Mouse (Mus musculus) hindbrain, embryonic 10.5 days (tissue): ENCODE data around the gene Slc9a6. TPM values are rescaled to one million over a fixed set of nuclear protein-coding genes. Genes with fewer than 3 reads are reported as not detected.

Experiments
- DNase-seq: peaks from one replicate; pipeline ENCODE4 v3.0.0-alpha.2; 2017; ENCODE audit warnings: low spot score
- H3K27ac ChIP-seq: fragments of 300-500 bp; sonication (generic); 2 replicates; pipeline ENCODE4 v1.5.1; 2016; ENCODE audit warnings: mild to moderate bottlenecking, moderate library complexity
- H3K27me3 ChIP-seq: fragments of 300-500 bp; sonication (generic); 2 replicates; pipeline ENCODE4 v1.6.1; 2016; ENCODE audit warnings: mild to moderate bottlenecking; ENCODE audit not compliant: poor library complexity, insufficient read depth, severe bottlenecking
- H3K36me3 ChIP-seq: fragments of 300-500 bp; sonication (generic); 2 replicates; pipeline ENCODE4 v1.6.1; 2016; ENCODE audit warnings: mild to moderate bottlenecking, moderate library complexity
- H3K4me1 ChIP-seq: fragments of 300-500 bp; sonication (generic); replicated peaks from 2 replicates; pipeline ENCODE4 v1.6.1; 2016; ENCODE audit warnings: mild to moderate bottlenecking
- H3K4me3 ChIP-seq: fragments of 300-500 bp; sonication (generic); 2 replicates; pipeline ENCODE4 v1.5.1; 2016; ENCODE audit warnings: mild to moderate bottlenecking, moderate library complexity
- H3K9me3 ChIP-seq: fragments of 300-500 bp; sonication (generic); 2 replicates; pipeline ENCODE4 v1.6.1; 2016; ENCODE audit warnings: mild to moderate bottlenecking, moderate library complexity
- WGBS: fragments of 180-500 bp; shearing (Covaris S2); methylation state at CpG from one replicate; pipeline ENCODE4 v1.1.7; 2016; 5-methylcytosine and 5-hydroxymethylcytosine counted together
- polyA plus RNA-seq: library from polyadenylated mRNA; unstranded; fragments of >200 nt; fragmentation: Nextera tagmentation; extraction: Ambion mirVana; gene quantifications from 2 replicates; pipeline ENCODE4 v1.2.1, GENCODE M21; 2016

Slc9a6 gene
- polyA plus RNA-seq, 1 experiment from 2014 or later = 15.6 TPM

- 84% methylated on average over 1 of the region's 1 CpGs for WGBS
Measured at GRCm38 (mm10) chrX:56712666-56713065, 103.1 kb downstream of the Slc9a6 start.

More at GRCm38 (mm10) chrX:56712666-56713065, 103.1 kb downstream of the Slc9a6 start:
- H3K9me3 ChIP-seq = no peaks in the 10 kb centered on the region
- DNase-seq = no peak
- no peaks in the 10 kb centered on the region for H3K36me3 ChIP-seq
- no peaks in the 10 kb centered on the region for H3K4me1 ChIP-seq
- no peak overlapping the region for H3K27ac ChIP-seq
- no peaks in the 10 kb centered on the region for H3K27me3 ChIP-seq
- H3K4me3 ChIP-seq = no peak overlapping the region

Other genes starting within 250 kb of the Slc9a6 start
- gene Smim10l2a, start 235.2 kb upstream of the Slc9a6 start, polyA plus RNA-seq = 4.1 and 4.5 TPM in 2 replicates
- 0.57 and 1.3 TPM in 2 replicates for gene Gm2174, start 161.8 kb upstream of the Slc9a6 start, polyA plus RNA-seq
- 19.4 and 23.9 TPM in 2 replicates for gene Ints6l, start 154.9 kb upstream of the Slc9a6 start, polyA plus RNA-seq
- gene Gm10477, start 85.0 kb upstream of the Slc9a6 start, polyA plus RNA-seq = not detected in 2 replicates
- not detected in 2 replicates for gene Gm648, start 60.2 kb upstream of the Slc9a6 start, polyA plus RNA-seq
- gene Mmgt1, start 11.7 kb upstream of the Slc9a6 start, polyA plus RNA-seq = 38.9 and 39.6 TPM in 2 replicates
- gene Fhl1, start 122.0 kb downstream of the Slc9a6 start, polyA plus RNA-seq = 81.0 and 87.1 TPM in 2 replicates
- 2.1 and 2.4 TPM in 2 replicates for gene Map7d3, start 212.6 kb downstream of the Slc9a6 start, polyA plus RNA-seq